Mouse (Mus musculus) spleen, embryonic (tissue): ENCODE results near the gene Myocd.

Source experiments
- CTCF ChIA-PET: fragments of 350-600 bp; sonication (Branson Sonifier 250); formaldehyde crosslinking; loops from one replicate; lab custom pipeline; 2022; lab: Charles Lee

Gene Myocd

DNA sequence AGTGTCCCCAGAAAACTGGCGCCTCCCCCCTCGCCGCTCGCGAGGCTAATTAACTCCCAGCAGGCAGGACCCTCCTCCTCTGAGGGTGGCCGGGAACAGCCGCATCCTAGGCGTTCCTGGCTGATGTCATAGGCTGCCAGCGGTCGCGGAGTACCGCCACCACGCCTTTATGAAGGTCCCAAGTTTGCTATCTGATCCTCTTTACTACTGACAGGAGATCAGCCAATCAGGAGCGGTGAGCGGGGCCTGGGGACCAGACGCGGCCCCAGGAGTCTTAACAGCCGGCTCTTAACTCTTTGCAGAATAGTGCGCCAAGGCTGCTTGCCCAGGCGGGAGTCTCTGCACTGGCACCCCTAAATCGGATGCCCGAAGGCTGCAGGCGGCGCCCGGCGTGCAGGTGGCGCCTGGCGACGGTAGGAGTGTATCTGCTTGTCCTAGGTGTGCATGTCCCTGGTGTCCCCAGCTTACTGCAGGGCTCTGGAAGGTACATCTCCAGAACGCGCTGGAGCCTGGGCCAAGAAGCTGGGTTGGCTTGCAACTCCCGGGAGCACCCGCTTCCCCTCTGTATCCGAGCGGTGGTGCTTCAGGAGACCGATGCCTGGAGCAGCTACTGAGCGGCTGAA, at the start of gene Myocd:
Gene Myocd (minus strand): TSS at position 139 of the 623 bp plus-strand sequence.
- CTCF ChIA-PET, result no interaction called here

DNA sequence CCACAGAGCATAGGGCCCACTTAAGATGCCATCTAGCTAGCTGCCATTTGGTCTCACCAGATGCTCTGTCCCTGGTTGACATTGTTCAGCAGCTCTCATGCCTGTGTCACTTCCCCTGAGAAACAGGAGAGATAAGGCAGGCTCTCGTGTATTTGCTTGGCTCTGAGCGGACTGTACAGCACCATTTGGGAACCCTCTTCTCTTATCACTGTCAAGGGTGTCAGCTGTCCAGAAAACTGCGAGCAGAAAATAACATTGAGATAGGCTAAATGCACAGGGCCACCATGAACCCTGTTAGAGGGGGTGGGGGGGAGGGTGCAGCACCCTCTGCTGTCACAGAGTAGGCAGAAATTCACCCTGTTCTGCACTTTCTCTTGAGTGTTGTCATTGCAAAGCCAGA, 34.0 kb upstream of the Myocd start:
- CTCF ChIA-PET, result no interaction called here

DNA sequence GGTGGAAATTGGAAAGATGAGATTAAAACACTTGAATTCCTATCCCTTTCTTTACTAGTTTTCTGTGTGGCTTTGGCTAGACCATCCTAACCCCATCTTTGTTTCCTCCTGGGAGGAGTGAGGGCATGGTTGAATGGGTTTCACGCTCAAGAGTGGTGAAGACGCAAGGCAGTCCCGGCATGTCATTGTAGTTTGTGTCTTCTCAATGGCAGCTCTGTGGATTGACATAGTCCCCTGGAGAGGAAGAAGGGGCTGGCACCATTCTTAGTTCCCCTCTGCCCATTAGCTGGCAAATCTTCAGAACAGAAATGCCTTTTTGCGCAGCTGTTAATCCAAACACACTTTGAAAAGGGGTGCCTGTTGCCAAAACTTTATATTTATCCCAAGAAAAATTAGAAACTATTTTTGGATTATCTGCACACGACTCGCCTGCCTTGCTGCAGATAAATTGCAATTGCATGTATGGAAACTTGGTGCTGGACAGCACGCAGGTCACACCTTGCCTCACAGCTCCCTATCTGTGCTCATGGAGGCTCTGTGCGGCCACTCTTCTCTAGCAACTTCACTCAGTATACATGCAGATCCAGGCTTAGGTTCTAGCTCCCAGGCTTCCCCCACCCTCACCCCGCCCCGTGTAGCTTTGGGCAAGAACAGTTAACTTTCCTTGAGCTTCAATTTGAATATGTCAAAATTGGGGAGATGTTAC, 24.5 kb upstream of the Myocd start:
- CTCF ChIA-PET, result no interaction called here

DNA sequence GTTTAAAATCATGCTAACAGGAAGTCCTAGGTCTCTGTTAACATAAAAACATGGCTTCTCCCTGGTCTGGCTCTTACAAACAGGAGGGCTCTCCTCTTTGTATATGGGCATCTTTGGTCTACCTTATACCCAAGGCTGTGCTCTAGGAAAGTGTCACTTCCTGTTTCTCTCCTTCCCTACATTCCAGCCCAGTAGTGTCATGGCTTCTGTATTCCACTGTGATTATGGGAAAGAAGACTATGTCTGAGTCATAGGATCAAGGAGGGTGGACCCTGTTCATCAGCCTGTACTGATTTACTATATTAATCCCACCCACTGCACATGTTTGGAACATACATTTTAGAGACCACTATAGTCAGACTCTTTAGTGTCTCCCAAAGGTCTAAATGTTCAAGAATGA, 23.2 kb upstream of the Myocd start:
- CTCF ChIA-PET, result no interaction called here

DNA sequence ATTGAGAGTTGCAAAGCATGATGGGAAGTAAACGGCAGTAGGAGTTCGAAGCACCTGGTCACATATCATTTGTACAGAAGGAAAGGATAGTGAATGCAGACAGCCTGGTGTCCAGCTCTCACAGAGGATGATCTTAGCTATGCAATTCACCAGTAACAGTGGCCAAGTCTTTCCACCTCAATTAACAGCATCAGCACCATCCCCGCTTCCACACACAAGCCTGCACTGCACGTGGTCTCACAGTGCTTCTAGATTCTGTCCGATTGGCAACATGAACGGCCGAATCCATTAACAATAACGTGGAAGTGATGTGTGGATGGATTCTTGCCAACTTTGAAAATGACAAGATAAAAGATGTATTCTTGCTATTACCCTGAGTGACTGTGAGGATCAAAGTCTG, 17.9 kb upstream of the Myocd start:
- CTCF ChIA-PET, result no interaction called here

DNA sequence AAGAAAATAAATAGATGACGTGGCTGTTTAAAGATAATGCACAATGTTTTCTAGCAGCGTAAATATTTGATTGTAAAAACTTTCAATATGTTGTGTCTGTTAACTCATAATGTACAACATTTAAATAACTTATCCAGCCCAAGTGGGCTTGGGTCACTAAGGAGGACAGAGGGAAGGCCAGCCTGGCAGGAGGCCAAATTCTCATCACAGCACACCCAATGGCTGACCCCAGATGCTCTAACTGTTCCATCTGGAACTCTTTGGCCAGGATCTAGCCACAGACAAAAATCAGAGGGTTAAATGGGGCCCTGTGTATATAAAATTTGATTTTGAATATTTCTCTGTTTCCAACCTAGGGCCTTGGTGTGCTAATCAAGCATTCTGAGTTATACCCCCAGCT, 16.4 kb upstream of the Myocd start:
- CTCF ChIA-PET, result no interaction called here

DNA sequence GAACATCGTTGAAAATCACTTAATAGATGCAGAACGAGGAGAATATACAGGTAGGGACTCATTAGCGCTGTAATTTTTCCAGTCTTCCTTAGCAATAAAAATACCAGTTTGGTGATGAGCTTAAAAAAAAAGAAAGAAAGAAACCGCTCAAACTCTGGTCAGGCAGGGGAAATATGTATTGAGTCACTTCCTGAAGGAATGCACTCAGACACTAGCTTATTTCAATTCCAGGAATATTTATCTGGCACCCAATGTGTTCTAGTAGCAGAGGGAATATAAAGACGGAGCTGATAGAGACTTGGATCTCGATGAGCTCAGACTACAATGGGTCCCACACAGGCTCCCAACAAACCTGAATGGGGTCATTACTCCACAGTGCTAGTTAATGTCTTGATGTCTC, 5.7 kb upstream of the Myocd start:
- CTCF ChIA-PET, result no interaction called here

DNA sequence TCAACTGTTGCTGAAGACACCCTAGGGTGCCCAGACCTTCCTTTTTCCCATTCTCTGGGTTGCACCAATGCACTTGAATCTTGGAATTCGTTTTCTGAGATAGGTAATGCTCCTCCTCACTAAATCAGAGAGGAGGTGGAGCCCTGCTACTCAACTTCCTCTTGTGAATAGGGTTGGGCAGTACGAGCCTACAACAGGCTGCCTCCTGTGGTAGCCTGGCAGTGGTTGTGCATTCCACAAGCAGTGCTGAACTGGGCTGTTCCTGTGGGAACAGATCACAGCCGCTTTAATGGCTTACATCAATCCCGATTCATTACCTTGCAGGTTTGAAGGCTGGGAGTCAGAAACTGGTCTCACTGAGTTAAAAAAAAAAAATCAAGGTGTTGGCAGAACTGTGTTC, 1.2 kb upstream of the Myocd start:
- CTCF ChIA-PET, result no interaction called here

DNA sequence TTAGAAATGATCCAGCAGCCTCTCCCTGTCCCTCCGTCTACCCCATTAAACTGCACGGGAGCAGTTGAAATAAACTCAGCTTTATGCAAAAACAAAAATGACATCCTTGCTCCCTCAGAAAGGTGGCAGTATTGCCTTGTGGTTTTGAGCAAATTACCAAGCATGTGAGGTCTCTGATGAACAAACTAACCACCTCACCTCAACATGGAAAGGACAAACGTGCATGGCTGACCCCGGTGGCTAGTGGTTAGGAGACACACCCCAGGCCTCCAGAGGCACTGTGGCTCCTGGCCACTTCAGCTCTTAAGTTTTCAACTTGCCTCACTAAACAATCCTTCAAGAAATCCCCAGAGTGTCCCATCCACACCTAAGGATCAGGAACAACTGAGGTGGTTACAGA, 1.5 kb downstream of the Myocd start:
- CTCF ChIA-PET, result no interaction called here

DNA sequence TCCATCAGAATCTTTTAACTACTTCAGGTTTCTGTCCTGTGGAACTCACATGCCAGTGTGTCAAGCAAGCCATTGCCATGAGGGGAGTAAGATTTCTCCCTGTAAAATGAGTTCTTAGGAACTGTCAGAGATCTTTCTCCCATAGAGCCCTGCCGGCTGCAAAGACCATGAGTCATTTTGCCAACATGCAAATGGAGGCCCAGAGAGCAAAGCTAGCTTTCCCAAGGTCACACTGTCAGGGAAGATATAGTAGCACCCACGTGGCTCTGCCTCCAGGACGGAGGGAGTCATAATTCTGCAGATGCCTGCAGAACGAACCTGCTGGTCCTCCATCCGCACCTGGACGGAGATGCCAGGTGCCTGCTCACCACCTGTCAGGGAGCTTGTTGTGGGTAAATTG, 6.3 kb downstream of the Myocd start:
- CTCF ChIA-PET, result no interaction called here

DNA sequence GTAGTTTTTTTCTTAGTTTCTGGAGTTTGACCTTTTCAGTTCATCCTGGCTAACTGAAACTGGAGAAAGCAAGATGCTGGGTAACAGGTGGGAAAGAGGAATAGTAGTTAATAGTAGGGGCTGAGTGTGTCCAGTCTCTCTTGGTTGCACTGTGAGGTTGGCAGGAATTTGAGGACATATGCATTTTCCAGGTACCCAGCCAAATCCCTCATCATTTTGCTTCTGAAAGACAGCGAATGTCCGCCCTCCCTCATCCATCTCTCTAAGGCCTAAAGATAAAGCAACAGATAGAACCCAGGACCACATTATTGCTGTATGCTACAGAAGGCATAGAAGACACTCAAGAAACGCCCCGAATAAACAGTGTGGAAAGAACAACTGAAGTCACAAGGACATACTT, 10.8 kb downstream of the Myocd start:
- CTCF ChIA-PET, result no interaction called here

DNA sequence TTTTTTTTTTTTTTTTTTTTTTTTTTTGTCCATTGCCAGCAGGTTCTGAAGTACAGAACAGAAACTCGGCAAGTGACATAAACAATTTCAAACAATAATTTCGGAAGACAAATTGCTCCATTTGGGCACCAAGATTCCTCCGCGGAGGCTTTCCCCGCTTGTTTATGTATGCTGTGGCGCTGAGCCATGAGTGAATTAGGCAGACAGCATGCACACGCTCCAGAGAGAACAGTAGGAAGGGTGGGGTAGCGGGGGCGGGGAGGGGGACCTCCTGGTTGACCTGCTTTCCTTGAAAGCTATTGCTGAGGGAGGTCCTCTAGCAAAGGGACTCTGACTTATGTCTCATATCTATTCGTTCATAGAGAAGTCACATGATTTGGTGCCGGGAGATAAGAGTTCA, 13.6 kb downstream of the Myocd start:
- CTCF ChIA-PET, result interaction anchor here (1.0 kb wide), 1 partner anchor 162 kb away, joined by 24 read pairs; no protein-coding TSS in a partner anchor

DNA sequence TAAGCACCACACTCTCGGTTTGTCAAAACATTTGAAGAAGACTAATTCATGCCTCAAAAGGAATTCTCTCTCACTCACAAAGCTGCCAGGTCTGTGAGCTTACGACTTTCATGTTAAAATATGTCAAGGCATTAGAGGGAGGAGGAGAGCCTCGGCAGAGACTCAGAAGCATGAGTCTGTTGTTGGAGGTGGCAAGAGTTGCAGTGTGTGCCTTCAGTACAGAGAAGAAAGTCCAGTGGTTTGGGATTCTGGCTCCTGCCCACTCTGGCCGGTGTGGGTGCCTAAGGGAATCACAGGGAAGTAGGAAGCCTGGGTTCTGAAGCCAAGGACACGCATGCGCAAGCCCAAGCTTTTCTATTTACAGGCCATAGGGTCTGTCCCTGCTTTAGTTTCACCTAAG, 14.2 kb downstream of the Myocd start:
- CTCF ChIA-PET, result interaction anchor here (1.0 kb wide), 1 partner anchor 163 kb away, joined by 24 read pairs; no protein-coding TSS in a partner anchor

DNA sequence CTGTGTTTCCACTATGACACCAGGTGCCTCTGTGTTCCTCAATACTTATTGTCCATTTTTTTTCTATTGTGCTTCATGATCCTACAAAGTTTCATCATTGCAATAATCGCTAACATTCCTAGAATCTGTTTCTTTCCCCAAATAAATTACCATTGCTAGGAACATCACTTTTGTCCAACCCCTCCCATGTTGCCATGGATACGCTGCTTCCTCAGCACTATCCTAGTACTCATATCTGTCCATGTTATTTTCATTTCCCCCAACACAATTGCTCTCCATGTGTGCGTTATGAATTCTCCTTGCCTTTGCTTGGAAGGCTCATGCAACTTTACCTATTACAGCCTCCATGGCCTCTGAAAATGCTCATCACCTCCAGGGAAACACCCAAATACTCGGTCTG, 19.4 kb downstream of the Myocd start:
- CTCF ChIA-PET, result no interaction called here

DNA sequence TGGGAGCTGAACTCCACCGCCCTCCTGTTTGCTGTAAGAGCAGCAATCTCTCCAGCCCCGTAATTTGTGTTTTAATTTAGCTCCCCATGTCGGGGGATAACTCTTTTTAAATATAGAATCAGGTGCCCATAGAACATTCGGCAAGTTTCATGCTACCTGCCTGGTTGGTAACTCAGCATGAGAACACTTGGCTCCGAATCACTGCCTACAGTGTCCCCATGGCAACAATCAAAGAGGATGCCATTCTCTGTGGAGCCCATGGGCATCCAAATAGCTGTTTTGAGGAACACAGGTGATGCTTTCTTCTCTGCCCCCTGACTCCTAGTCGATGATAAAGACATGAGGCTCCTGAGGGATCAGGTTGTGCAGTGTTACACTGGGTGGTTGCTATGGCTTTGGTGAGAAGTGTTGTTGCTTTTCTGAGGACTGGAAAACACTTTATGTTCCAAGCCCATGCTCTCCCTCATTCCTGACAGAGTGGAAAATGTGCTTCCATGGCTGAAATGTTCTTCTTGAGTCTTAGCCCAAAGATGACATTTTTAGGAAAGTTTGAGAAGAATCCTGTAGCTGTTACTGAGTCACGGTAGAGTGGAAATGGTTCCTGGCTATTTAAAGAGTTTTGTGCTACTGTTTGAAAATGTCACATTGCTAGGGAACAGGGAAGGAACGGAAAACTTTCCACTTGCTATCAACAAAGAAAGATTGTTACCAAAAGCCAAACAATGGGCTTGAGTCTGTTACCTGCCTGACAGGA, 23.3 kb downstream of the Myocd start:
- CTCF ChIA-PET, result no interaction called here

DNA sequence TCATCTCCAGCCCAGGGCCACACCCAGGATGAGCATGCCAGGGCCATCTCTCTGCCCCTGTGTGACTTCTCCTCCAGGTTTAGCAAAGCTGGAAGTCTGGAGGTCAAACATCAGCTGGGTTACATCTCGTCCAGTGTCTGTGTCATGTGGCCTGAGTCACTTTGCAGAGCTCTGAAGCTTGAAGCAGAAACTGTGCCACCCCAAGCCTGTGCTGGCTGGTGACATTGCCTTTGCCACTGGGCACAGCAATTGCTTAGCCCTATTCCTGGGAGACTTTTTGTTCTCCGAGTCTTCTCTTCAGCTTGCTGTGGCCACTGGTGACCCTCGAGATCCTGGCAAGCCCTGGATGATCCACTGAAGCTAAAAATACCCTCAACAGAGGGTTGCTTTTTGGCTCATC, 26.2 kb downstream of the Myocd start:
- CTCF ChIA-PET, result no interaction called here

DNA sequence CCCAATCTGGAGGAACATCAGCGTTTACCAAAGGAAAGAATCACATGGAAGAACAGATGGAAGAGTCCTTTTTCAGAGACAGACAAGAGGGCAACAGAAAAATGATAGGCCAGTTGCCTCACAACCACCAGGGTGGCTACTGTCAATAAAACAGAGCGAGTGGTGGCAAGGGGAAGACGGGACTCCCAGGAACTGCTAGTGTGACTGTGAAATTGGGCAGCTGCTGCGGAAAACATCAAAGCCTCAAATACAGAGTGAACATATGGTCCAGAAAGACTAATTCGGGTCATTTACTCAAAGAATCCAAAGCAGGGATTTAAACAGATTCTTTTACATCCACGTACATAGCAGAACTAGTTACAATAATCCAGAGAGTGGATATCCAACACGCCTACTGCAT, 29.3 kb downstream of the Myocd start:
- CTCF ChIA-PET, result no interaction called here

DNA sequence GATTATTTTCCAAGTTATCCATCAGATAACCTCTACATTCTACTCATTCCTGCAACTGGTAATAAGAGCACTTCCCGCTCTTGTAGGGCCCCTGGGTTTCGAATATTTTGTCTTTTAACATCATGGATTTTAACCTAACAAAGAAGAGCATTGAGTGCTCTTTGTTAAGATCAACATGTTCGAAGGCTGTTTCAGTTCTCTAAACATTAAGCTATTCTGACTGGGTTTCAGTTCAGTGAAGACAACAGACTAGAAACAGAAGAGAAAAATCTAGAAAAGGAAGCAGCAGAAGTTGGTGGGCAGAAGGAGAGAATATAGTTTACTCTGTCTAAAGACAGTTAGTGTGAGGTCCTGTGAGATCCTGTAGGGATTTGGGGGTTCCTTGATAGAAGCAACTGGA, 31.9 kb downstream of the Myocd start:
- CTCF ChIA-PET, result no interaction called here

DNA sequence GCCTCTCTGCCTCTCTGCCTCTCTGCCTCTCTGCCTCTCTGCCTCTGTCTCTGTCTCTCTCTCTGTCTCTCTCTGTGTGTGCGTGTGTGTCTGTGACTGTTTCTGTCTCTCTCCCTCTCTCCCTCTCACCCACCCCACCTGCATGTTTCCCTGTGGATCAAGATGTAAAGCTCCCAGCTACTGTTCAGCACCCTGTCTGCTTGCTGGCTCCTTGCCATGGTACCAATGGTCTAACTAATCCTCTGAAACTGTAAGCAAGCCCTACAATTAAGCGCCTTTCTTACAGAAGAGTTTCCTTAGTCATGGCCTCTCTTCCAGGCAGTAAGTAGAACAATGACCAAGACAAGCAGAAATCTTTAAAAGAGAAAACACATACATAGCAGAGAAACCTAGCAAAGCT, 32.9 kb downstream of the Myocd start:
- CTCF ChIA-PET, result no interaction called here

DNA sequence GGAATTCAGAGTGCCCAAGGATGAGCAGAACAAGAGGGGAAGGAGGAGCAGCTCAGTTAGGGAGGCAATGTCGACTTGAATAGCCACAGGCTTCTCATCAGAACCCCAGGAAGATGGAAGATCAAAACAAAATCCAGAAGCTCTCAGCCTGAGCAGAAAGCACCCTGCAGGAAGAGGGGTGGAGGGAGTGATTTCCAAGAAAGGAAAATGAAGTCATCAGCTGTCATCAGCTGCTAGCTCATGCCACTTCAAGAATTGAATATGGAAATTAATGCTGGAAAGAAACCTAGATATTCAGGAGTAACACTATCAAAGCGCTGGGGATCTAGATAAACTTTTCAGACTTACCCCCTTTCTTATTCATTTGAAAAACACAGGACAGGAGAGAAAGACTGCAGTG, 34.4 kb downstream of the Myocd start:
- CTCF ChIA-PET, result no interaction called here

DNA sequence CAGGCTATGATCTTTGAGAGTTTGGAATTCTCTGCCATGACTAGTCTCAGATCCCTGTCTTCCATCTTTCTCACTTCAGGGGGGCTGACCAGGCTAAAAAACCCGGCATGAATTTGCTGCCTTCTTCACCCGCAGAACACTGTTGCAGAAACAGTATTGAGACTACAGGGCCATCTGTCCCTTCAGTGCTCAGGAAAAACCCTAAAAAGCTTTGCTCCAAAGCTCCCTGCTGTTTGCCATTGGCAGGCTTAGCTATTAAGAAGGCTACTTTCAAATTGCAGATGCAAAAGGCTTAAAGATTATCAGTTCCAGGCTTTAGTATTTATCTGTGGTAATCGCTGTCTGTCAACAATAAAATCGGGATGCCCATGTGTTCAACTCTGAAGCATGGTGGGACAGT, 38.0 kb downstream of the Myocd start:
- CTCF ChIA-PET, result no interaction called here

DNA sequence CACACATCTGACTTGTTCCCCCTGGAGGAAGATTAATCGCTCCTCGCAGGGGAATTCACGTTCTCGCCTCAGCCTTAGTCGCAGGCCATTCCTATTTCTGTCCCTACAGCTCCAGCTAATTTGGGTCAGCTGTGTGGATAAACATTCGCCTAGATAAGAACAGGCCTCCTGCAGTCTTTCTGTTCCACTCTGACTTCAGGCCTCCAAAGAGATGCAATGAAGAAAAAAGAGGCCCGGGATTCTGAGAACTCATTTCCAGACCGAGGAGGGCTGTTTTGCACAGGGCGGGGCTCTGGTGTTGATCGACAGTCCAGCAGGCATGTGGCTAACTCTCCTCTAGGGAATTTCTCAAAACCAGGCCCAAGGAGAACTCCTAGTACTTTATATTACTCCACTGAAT, 43.0 kb downstream of the Myocd start:
- CTCF ChIA-PET, result no interaction called here
